Mouse (Mus musculus): ENCODE measurements around the gene Ttc17.

Ttc17 gene

GRCm38 (mm10) chr2:94378678-94379077 lies 27.8 kb downstream of the Ttc17 start:
- DNase-seq (ENCODE audit: low read depth), result no peak

GRCm38 (mm10) chr2:94371093-94371492 lies 35.4 kb downstream of the Ttc17 start:
- peak; percentile 32 for DNase-seq (ENCODE audit: low read depth)

GRCm38 (mm10) chr2:94363821-94364220 lies 42.7 kb downstream of the Ttc17 start:
- DNase-seq (ENCODE audit: low read depth), result no peak

GRCm38 (mm10) chr2:94360398-94360973 lies 46.0 kb downstream of the Ttc17 start:
- DNase-seq (ENCODE audit: low read depth), result peak; percentile 67

- no peak for DNase-seq (ENCODE audit: low read depth)
Observed at GRCm38 (mm10) chr2:94348165-94348591, 58.3 kb downstream of the Ttc17 start.

GRCm38 (mm10) chr2:94346746-94347145 lies 59.7 kb downstream of the Ttc17 start:
- DNase-seq (ENCODE audit: low read depth), result no peak

GRCm38 (mm10) chr2:94344624-94345023 lies 61.9 kb downstream of the Ttc17 start:
- DNase-seq (ENCODE audit: low read depth), result no peak

GRCm38 (mm10) chr2:94343290-94344285 lies 62.9 kb downstream of the Ttc17 start:
- DNase-seq (ENCODE audit: low read depth), result no peak

GRCm38 (mm10) chr2:94340769-94341168 lies 65.7 kb downstream of the Ttc17 start:
- DNase-seq (ENCODE audit: low read depth), result no peak

- DNase-seq (ENCODE audit: low read depth), result no peak
Observed at GRCm38 (mm10) chr2:94339495-94339894, 67.0 kb downstream of the Ttc17 start.

- DNase-seq (ENCODE audit: low read depth), result no peak
Observed at GRCm38 (mm10) chr2:94336336-94336735, 70.2 kb downstream of the Ttc17 start.

- DNase-seq (ENCODE audit: low read depth), result no peak
Observed at GRCm38 (mm10) chr2:94334742-94335046, 71.8 kb downstream of the Ttc17 start.

GRCm38 (mm10) chr2:94333841-94334741 lies 72.4 kb downstream of the Ttc17 start:
- DNase-seq (ENCODE audit: low read depth), result no peak

GRCm38 (mm10) chr2:94333086-94333485 lies 73.4 kb downstream of the Ttc17 start:
- no peak for DNase-seq (ENCODE audit: low read depth)

- no peak for DNase-seq (ENCODE audit: low read depth)
Observed at GRCm38 (mm10) chr2:94329336-94329735, 77.2 kb downstream of the Ttc17 start.

- DNase-seq (ENCODE audit: low read depth), result no peak
Observed at GRCm38 (mm10) chr2:94327836-94328235, 78.7 kb downstream of the Ttc17 start.

- no peak for DNase-seq (ENCODE audit: low read depth)
Observed at GRCm38 (mm10) chr2:94319780-94320179, 86.7 kb downstream of the Ttc17 start.

GRCm38 (mm10) chr2:94316526-94316925 lies 90.0 kb downstream of the Ttc17 start:
- DNase-seq (ENCODE audit: low read depth), result peak; percentile 10

GRCm38 (mm10) chr2:94303984-94304383 lies 102.5 kb downstream of the Ttc17 start:
- DNase-seq (ENCODE audit: low read depth), result no peak

GRCm38 (mm10) chr2:94302393-94302792 lies 104.1 kb downstream of the Ttc17 start:
- DNase-seq (ENCODE audit: low read depth), result no peak

- DNase-seq (ENCODE audit: low read depth), result no peak
Observed at GRCm38 (mm10) chr2:94301749-94302148, 104.7 kb downstream of the Ttc17 start.

GRCm38 (mm10) chr2:94297467-94297866 lies 109.0 kb downstream of the Ttc17 start:
- DNase-seq (ENCODE audit: low read depth), result no peak

Data from induced T-regulatory cell, adult 2 months (primary cell).